Mouse (Mus musculus) G1E (cell line): ENCODE results near the gene Smpd3.

Experiments used
- CTCF ChIP-seq: IDR thresholded peaks from 2 replicates; pipeline ENCODE4 v1.5.1; 2012; ENCODE audit warnings: low read depth, low read length, inconsistent platforms, mixed read lengths
- GATA1 ChIP-seq: IDR thresholded peaks from 2 replicates; pipeline ENCODE4 v1.6.1; 2012; ENCODE audit warnings: borderline replicate concordance, low read length, inconsistent platforms, mixed read lengths

DNA sequence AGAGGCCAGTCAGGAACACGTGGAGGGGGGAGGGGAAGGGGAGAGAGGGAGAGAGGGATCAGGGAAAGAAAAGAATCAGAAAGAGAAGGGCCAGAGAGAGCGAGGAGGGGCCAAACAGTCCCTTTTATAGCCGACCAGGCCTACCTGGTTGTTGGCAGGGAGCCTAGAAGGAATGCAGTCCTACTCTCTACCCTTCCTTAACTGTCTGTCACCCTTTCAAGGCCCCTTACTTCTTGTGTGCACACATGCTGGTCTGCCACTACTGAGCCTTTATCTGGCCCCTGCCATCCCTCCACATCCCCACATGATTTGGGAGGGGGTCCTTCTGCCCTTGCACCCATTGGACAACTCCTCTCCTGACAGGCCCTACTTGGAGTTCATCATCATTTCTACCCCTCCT lies 49.1 kb downstream of the Smpd3 start:
- TF ChIP-seq GATA1 (no peak), CTCF (no peak)
